Mouse (Mus musculus) bone marrow macrophage, adult 2 months (primary cell): ENCODE results near the gene Plk5.

ENCODE experiments used
- CTCF ChIP-seq: IDR thresholded peaks from 2 replicates; pipeline ENCODE4 v1.5.1; 2012; ENCODE audit warnings: low read depth, mild to moderate bottlenecking, low read length, moderate library complexity
- POLR2A ChIP-seq: IDR thresholded peaks from 2 replicates; pipeline ENCODE4 v1.6.1; 2012; ENCODE audit warnings: mild to moderate bottlenecking, low read depth, low read length, borderline replicate concordance

- TF ChIP-seq CTCF (no peak), POLR2A (no peak)
Measured at GRCm38 (mm10) chr10:80315315-80315714, 40.9 kb upstream of the Plk5 start.
